Mouse (Mus musculus) central nervous system, embryonic 14 days (tissue): ENCODE results near the gene Rhox10. TPM values are rescaled to one million over a fixed set of nuclear protein-coding genes. Genes with fewer than 3 reads are reported as not detected.

Source experiments
- polyA plus RNA-seq: library from polyadenylated mRNA; depleted of rRNA; stranded (reverse); fragments of >200 nt; gene quantifications from 2 replicates; pipeline ENCODE4 v1.2.3, GENCODE M21; 2012; rRNA removed

The Rhox10 gene
- not detected in 2 replicates for polyA plus RNA-seq

GRCm38 (mm10) chrX:38066175-38066574 is at the start of gene Rhox10:
Gene Rhox10, plus strand, starts transcription at chrX:38066475.

GRCm38 (mm10) chrX:38018597-38018996 is 47.7 kb upstream of the Rhox10 start, which contains the start of gene Btg1-ps1:
Gene Btg1-ps1, minus strand, starts transcription at chrX:38018815.

DNA sequence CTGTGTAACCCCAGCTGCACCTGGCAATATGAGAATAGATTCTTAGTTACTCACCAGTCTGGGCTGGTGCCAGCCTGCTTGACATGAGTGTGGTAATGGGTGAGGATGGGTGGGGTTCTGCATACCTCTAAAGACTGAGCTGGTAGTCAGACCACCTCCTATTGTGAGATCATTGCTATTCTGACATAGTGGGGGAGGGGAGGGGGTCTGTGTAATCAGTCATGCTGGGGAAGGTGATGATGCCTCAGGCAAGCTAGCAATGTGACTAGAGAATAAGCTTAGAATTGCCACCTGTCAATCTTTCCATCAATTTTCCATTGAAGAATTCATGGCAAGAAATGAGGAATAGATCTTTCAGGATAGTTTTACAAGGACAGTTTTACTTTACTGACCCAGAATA is 23.3 kb upstream of the Rhox10 start, which contains the start of gene Btg1-ps2:
Gene Btg1-ps2, minus strand, starts transcription at position 101 of the 400 bp plus-strand sequence.

GRCm38 (mm10) chrX:38085041-38085440 is 18.8 kb downstream of the Rhox10 start, which contains the start of gene Rhox11:
Gene Rhox11, minus strand, starts transcription at chrX:38085141.

GRCm38 (mm10) chrX:38110807-38111206 is 44.5 kb downstream of the Rhox10 start, which contains the start of gene Rhox12:
Gene Rhox12, minus strand, starts transcription at chrX:38110907.

DNA sequence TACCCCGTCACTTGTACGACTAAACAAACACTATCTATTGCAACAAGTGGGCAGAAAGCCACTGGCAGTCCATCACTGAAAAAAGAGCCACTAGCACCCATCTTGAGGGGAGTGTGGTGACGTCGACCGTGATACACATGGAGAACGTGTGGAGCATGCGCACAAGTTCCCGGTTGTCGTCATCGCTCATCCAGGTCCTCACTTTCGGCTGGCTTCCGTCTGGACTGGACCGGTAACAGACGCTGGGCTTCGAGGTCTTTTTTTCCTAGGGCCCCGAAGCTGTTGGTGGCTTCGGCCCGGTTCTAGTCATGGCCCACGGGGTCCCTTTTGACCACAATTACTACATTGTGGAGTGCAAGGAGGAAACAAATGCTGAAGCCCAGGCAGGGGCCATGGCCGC is 54.7 kb downstream of the Rhox10 start, which contains the start of gene Rhox13:
Gene Rhox13, plus strand, starts transcription at position 238 of the 400 bp plus-strand sequence.

Other genes with a start within 250 kb of the Rhox10 start
- gene Rhox6, start 239.6 kb upstream of the Rhox10 start, polyA plus RNA-seq = not detected in 2 replicates
- gene Rhox7a, start 234.8 kb upstream of the Rhox10 start, polyA plus RNA-seq = not detected in 2 replicates
- gene Rhox8, start 187.5 kb upstream of the Rhox10 start, polyA plus RNA-seq = not detected in 2 replicates
- not detected in 2 replicates for gene Rhox7b, start 169.2 kb upstream of the Rhox10 start, polyA plus RNA-seq
- gene Rhox9, start 164.7 kb upstream of the Rhox10 start, polyA plus RNA-seq = not detected in 2 replicates
- gene Btg1-ps1, start 47.7 kb upstream of the Rhox10 start, polyA plus RNA-seq = not detected in 2 replicates
- gene Btg1-ps2, start 23.4 kb upstream of the Rhox10 start, polyA plus RNA-seq = not detected in 2 replicates
- gene Rhox11, start 18.7 kb downstream of the Rhox10 start, polyA plus RNA-seq = not detected in 2 replicates
- gene Rhox12, start 44.4 kb downstream of the Rhox10 start, polyA plus RNA-seq = not detected in 2 replicates
- gene Rhox13, start 54.7 kb downstream of the Rhox10 start, polyA plus RNA-seq = not detected in 2 replicates
- 14.1 and 16.9 TPM in 2 replicates for gene Zbtb33, start 123.3 kb downstream of the Rhox10 start, polyA plus RNA-seq
- gene Tmem255a, start 186.0 kb downstream of the Rhox10 start, polyA plus RNA-seq = 10.6 and 15.6 TPM in 2 replicates
- 1.0 TPM in 1 of 2 replicates, not detected in the other for gene Atp1b4, start 249.7 kb downstream of the Rhox10 start, polyA plus RNA-seq